Mouse (Mus musculus): ENCODE measurements around the gene Scfd1. TPM values are rescaled to one million over a fixed set of nuclear protein-coding genes. Genes with fewer than 3 reads are reported as not detected.

Scfd1 gene
- polyA plus RNA-seq (2015; fragmentation: Nextera tagmentation; extraction: Ambion mirVana) = 67.6 and 69.4 TPM in 2 replicates

GRCm38 (mm10) chr12:51377003-51377887 lies at the start of gene Scfd1:
Gene Scfd1, plus strand, starts transcription at chr12:51377510.
- peak; percentile 100 for ATAC-seq (ENCODE audit: low FRiP score, low read depth)
- peak within 1 kb of the TSS; percentile 94 for H3K9ac ChIP-seq
- H3K4me3 ChIP-seq = peak within 1 kb of the TSS; percentile 95
- H3K4me1 ChIP-seq (replicated peaks) = 0 out of 2 replicates have a peak, but pooled peaks cover 4% of the 10 kb centered on the region
- peak within 1 kb of the TSS; percentile 74 for H3K4me2 ChIP-seq
- H3K27me3 ChIP-seq = no peaks in the 10 kb centered on the region
- peak within 1 kb of the TSS; percentile 88 for H3K27ac ChIP-seq (replicated peaks)
- 1% methylated on average over 33 of the region's 34 CpGs for WGBS
- H3K9me3 ChIP-seq = no peaks in the 10 kb centered on the region
- peaks cover 27% of the 10 kb centered on the region for H3K36me3 ChIP-seq

- ATAC-seq (ENCODE audit: low FRiP score, low read depth) = no peak
- Histone ChIP-seq H3K4me2 (no peak overlapping the region), H3K9me3 (no peaks in the 10 kb centered on the region), H3K4me1 (replicated peaks) (no peaks in the 10 kb centered on the region), H3K27me3 (no peaks in the 10 kb centered on the region), H3K36me3 (no peaks in the 10 kb centered on the region), H3K27ac (replicated peaks) (no peak overlapping the region), H3K4me3 (no peak overlapping the region), H3K9ac (no peak overlapping the region)
- WGBS = 88% methylated on average over 1 of the region's 1 CpGs
Measured at GRCm38 (mm10) chr12:51337014-51337413, 40.3 kb upstream of the Scfd1 start.

- Histone ChIP-seq H3K9me3 (no peaks in the 10 kb centered on the region), H3K9ac (no peak overlapping the region), H3K4me2 (no peak overlapping the region), H3K36me3 (no peaks in the 10 kb centered on the region), H3K4me3 (no peak overlapping the region), H3K27me3 (no peaks in the 10 kb centered on the region), H3K27ac (replicated peaks) (no peak overlapping the region), H3K4me1 (replicated peaks) (peaks cover 27% of the 10 kb centered on the region)
- 36% methylated on average over 4 of the region's 4 CpGs for WGBS
- ATAC-seq (ENCODE audit: low FRiP score, low read depth) = no peak
Measured at GRCm38 (mm10) chr12:51346121-51346520, 31.2 kb upstream of the Scfd1 start.

- Histone ChIP-seq H3K27ac (replicated peaks) (peak within 1 kb of the TSS; percentile 89), H3K4me3 (peak within 1 kb of the TSS; percentile 76), H3K36me3 (peaks cover 9% of the 10 kb centered on the region), H3K27me3 (no peaks in the 10 kb centered on the region), H3K9ac (peak within 1 kb of the TSS; percentile 79), H3K4me2 (peak within 1 kb of the TSS; percentile 68), H3K4me1 (replicated peaks) (peaks cover 27% of the 10 kb centered on the region), H3K9me3 (no peaks in the 10 kb centered on the region)
- ATAC-seq (ENCODE audit: low FRiP score, low read depth) = peak; percentile 98
- under 1% methylated on average over 70 of the region's 70 CpGs for WGBS
Measured at GRCm38 (mm10) chr12:51347988-51348697, 29.2 kb upstream of the Scfd1 start, which contains the start of gene G2e3. Gene G2e3, plus strand, starts transcription at chr12:51348061.

GRCm38 (mm10) chr12:51348698-51348998 lies 28.7 kb upstream of the Scfd1 start:
- ATAC-seq (ENCODE audit: low FRiP score, low read depth) = peak; percentile 47; the same call in 1 of the 2 replicates
- Histone ChIP-seq H3K4me2 (peak overlapping the region; percentile 68), H3K9me3 (no peaks in the 10 kb centered on the region), H3K4me3 (peak overlapping the region; percentile 76), H3K27me3 (no peaks in the 10 kb centered on the region), H3K36me3 (peaks cover 14% of the 10 kb centered on the region), H3K4me1 (replicated peaks) (peaks cover 27% of the 10 kb centered on the region), H3K27ac (replicated peaks) (peak overlapping the region; percentile 89), H3K9ac (peak overlapping the region; percentile 79)
- WGBS = 0% methylated on average over 10 of the region's 10 CpGs

GRCm38 (mm10) chr12:51355296-51355695 lies 22.0 kb upstream of the Scfd1 start:
- no peaks in the 10 kb centered on the region for H3K27me3 ChIP-seq
- H3K9me3 ChIP-seq = no peaks in the 10 kb centered on the region
- H3K4me2 ChIP-seq = no peak overlapping the region
- no peak overlapping the region for H3K9ac ChIP-seq
- peaks cover 7% of the 10 kb centered on the region for H3K4me1 ChIP-seq (replicated peaks)
- no peak overlapping the region for H3K27ac ChIP-seq (replicated peaks)
- no peak overlapping the region for H3K4me3 ChIP-seq
- ATAC-seq (ENCODE audit: low FRiP score, low read depth) = no peak
- H3K36me3 ChIP-seq = peaks cover 55% of the 10 kb centered on the region
- WGBS = 79% methylated on average over 8 of the region's 8 CpGs

GRCm38 (mm10) chr12:51361294-51361693 lies 16.0 kb upstream of the Scfd1 start:
- no peak for ATAC-seq (ENCODE audit: low FRiP score, low read depth)
- Histone ChIP-seq H3K9me3 (no peaks in the 10 kb centered on the region), H3K4me3 (no peak overlapping the region), H3K27ac (replicated peaks) (no peak overlapping the region), H3K4me2 (no peak overlapping the region), H3K9ac (no peak overlapping the region), H3K36me3 (peaks cover 60% of the 10 kb centered on the region), H3K27me3 (no peaks in the 10 kb centered on the region), H3K4me1 (replicated peaks) (no peaks in the 10 kb centered on the region)

- H3K9me3 ChIP-seq = no peaks in the 10 kb centered on the region
- no peak overlapping the region for H3K9ac ChIP-seq
- peaks cover 64% of the 10 kb centered on the region for H3K36me3 ChIP-seq
- no peaks in the 10 kb centered on the region for H3K4me1 ChIP-seq (replicated peaks)
- no peak overlapping the region for H3K4me3 ChIP-seq
- no peak for ATAC-seq (ENCODE audit: low FRiP score, low read depth)
- no peak overlapping the region for H3K4me2 ChIP-seq
- 95% methylated on average over 1 of the region's 1 CpGs for WGBS
- no peak overlapping the region for H3K27ac ChIP-seq (replicated peaks)
- no peaks in the 10 kb centered on the region for H3K27me3 ChIP-seq
Measured at GRCm38 (mm10) chr12:51362898-51363297, 14.4 kb upstream of the Scfd1 start.

- Histone ChIP-seq H3K36me3 (peaks cover 56% of the 10 kb centered on the region), H3K4me2 (no peak overlapping the region), H3K27me3 (no peaks in the 10 kb centered on the region), H3K9me3 (no peaks in the 10 kb centered on the region), H3K27ac (replicated peaks) (no peak overlapping the region), H3K9ac (no peak overlapping the region), H3K4me3 (no peak overlapping the region), H3K4me1 (replicated peaks) (no peaks in the 10 kb centered on the region)
- over 99% methylated on average over 3 of the region's 3 CpGs for WGBS
- no peak for ATAC-seq (ENCODE audit: low FRiP score, low read depth)
Measured at GRCm38 (mm10) chr12:51368504-51368903, 8.8 kb upstream of the Scfd1 start.

- Histone ChIP-seq H3K9ac (peak overlapping the region; percentile 94), H3K36me3 (peaks cover 22% of the 10 kb centered on the region), H3K4me3 (peak overlapping the region; percentile 95), H3K4me2 (peak overlapping the region; percentile 74), H3K4me1 (replicated peaks) (0 out of 2 replicates have a peak, but pooled peaks cover 4% of the 10 kb centered on the region), H3K9me3 (no peaks in the 10 kb centered on the region), H3K27ac (replicated peaks) (peak overlapping the region; percentile 88), H3K27me3 (no peaks in the 10 kb centered on the region)
- no peak for ATAC-seq (ENCODE audit: low FRiP score, low read depth)
- WGBS = 25% methylated on average over 6 of the region's 6 CpGs
Measured at GRCm38 (mm10) chr12:51377888-51378190, 529 bp downstream of the Scfd1 start.

- Histone ChIP-seq H3K4me3 (no peak overlapping the region), H3K27ac (replicated peaks) (no peak overlapping the region), H3K9ac (no peak overlapping the region), H3K4me2 (no peak overlapping the region), H3K27me3 (no peaks in the 10 kb centered on the region), H3K4me1 (replicated peaks) (no peaks in the 10 kb centered on the region), H3K9me3 (no peaks in the 10 kb centered on the region), H3K36me3 (peaks cover 50% of the 10 kb centered on the region)
- no peak for ATAC-seq (ENCODE audit: low FRiP score, low read depth)
- 97% methylated on average over 6 of the region's 6 CpGs for WGBS
Measured at GRCm38 (mm10) chr12:51399871-51400270, 22.6 kb downstream of the Scfd1 start.

GRCm38 (mm10) chr12:51402060-51402698 lies 24.9 kb downstream of the Scfd1 start:
- Histone ChIP-seq H3K9me3 (no peaks in the 10 kb centered on the region), H3K4me1 (replicated peaks) (no peaks in the 10 kb centered on the region), H3K9ac (no peak overlapping the region), H3K4me3 (no peak overlapping the region), H3K4me2 (no peak overlapping the region), H3K27ac (replicated peaks) (no peak overlapping the region), H3K27me3 (no peaks in the 10 kb centered on the region), H3K36me3 (peaks cover 40% of the 10 kb centered on the region)
- 66% methylated on average over 5 of the region's 5 CpGs for WGBS
- ATAC-seq (ENCODE audit: low FRiP score, low read depth) = peak; percentile 45; the same call in 1 of the 2 replicates

Data from hindbrain, embryonic 15.5 days (tissue).